Mouse (Mus musculus) bone marrow, adult 2 months (tissue): Measurements from ENCODE around the gene Slc7a7.

ENCODE experiments used
- CTCF ChIP-seq: fragments of 200-500 bp; IDR thresholded peaks from 2 replicates; pipeline ENCODE4 v1.5.1; 2011; ENCODE audit warnings: low read length, control low read depth; ENCODE audit not compliant: control insufficient read depth, insufficient read depth
- POLR2A ChIP-seq: fragments of 200-500 bp; IDR thresholded peaks from 2 replicates; pipeline ENCODE4 v1.6.1; 2011; ENCODE audit warnings: low read depth, mild to moderate bottlenecking, control low read depth, low read length, borderline replicate concordance; ENCODE audit not compliant: control insufficient read depth

DNA sequence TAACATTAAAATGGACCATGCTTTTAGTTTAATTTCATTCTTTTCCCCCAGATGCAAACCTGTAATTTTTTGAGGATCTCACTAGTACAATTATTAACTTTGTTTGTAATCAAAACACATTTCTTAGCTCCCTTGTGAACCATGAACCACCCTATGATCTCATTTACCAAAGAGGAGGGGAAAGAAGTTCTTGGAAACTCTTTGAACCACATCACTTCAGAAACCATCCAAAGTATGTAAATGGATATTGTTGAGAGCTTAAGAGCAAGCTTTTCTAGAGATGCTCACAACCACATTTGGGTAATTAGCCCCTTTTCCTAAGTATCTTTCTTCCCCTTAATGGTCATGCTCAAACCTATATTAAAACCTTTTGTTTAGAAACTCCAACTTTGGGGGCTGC lies 23.3 kb downstream of the Slc7a7 start:
- TF ChIP-seq CTCF (no peak), POLR2A (no peak)
